Mouse (Mus musculus) lung, postnatal 0 days (tissue): Measurements from ENCODE around the gene Letmd1. TPM values are rescaled to one million over a fixed set of nuclear protein-coding genes. Genes with fewer than 3 reads are reported as not detected.
"Not testable (repeated sequence)": the region's sequence is repeated elsewhere in the genome, so short reads cannot be mapped to it uniquely, and the experiment has no call there.

Experiments
- ATAC-seq: fragments of 200-750 bp; cut with Nextera tagmentation; 2 replicates; pipeline ENCODE4 v1.8.0; 2017; ENCODE audit warnings: moderate library complexity
- DNase-seq: peaks from one replicate; pipeline ENCODE4 v3.0.0-alpha.2; 2016; ENCODE audit warnings: low spot score
- H3K27ac ChIP-seq: fragments of 300-500 bp; sonication (generic); 2 replicates; pipeline ENCODE4 v1.5.1; 2014; ENCODE audit warnings: antibody characterized with exemption, mild to moderate bottlenecking, low read length, mixed read lengths
- H3K27me3 ChIP-seq: fragments of 300-500 bp; sonication (generic); replicated peaks from 2 replicates; pipeline ENCODE4 v1.6.1; 2014; ENCODE audit warnings: low read length, mixed read lengths; ENCODE audit not compliant: insufficient read depth
- H3K36me3 ChIP-seq: fragments of 300-500 bp; sonication (generic); 2 replicates; pipeline ENCODE4 v1.6.1; 2014; ENCODE audit warnings: low read length, mixed read lengths; ENCODE audit not compliant: insufficient read depth
- H3K4me1 ChIP-seq: fragments of 300-500 bp; sonication (generic); 2 replicates; pipeline ENCODE4 v1.6.1; 2014; ENCODE audit warnings: antibody characterized with exemption, low read depth, low read length, mixed read lengths; ENCODE audit not compliant: insufficient read depth
- H3K4me2 ChIP-seq: fragments of 300-500 bp; sonication (generic); replicated peaks from 2 replicates; pipeline ENCODE4 v1.6.1; 2014; ENCODE audit warnings: low read depth, mild to moderate bottlenecking, low read length, moderate library complexity, mixed read lengths
- H3K4me3 ChIP-seq: fragments of 300-500 bp; sonication (generic); 2 replicates; pipeline ENCODE4 v1.5.1; 2014; ENCODE audit warnings: low read depth, low read length
- H3K9ac ChIP-seq: fragments of 300-500 bp; sonication (generic); replicated peaks from 2 replicates; pipeline ENCODE4 v1.6.1; 2014; ENCODE audit warnings: low read depth, mild to moderate bottlenecking
- H3K9me3 ChIP-seq: fragments of 300-500 bp; sonication (generic); 2 replicates; pipeline ENCODE4 v1.6.1; 2016; ENCODE audit warnings: low read length, mixed read lengths
- CTCF ChIP-seq: IDR thresholded peaks from 2 replicates; pipeline ENCODE4 v1.5.1; 2016; ENCODE audit warnings: antibody characterized with exemption, mild to moderate bottlenecking
- EP300 ChIP-seq: IDR thresholded peaks from 2 replicates; pipeline ENCODE4 v1.6.1; 2016; ENCODE audit warnings: antibody characterized with exemption, mild to moderate bottlenecking, control low read depth
- WGBS: fragments of 180-500 bp; shearing (Covaris S2); extraction: QIAGEN DNeasy Blood & Tissue Kit; methylation state at CpG from one replicate; pipeline ENCODE4 v1.1.7; 2014; 5-methylcytosine and 5-hydroxymethylcytosine counted together
- polyA plus RNA-seq: library from polyadenylated mRNA; unstranded; fragments of >200 nt; fragmentation: Nextera tagmentation; extraction: Ambion mirVana; gene quantifications from 2 replicates; pipeline ENCODE4 v1.2.1, GENCODE M21; 2015

Letmd1 gene
- polyA plus RNA-seq, 1 experiment from 2014 or later, result 13.2 TPM

DNA sequence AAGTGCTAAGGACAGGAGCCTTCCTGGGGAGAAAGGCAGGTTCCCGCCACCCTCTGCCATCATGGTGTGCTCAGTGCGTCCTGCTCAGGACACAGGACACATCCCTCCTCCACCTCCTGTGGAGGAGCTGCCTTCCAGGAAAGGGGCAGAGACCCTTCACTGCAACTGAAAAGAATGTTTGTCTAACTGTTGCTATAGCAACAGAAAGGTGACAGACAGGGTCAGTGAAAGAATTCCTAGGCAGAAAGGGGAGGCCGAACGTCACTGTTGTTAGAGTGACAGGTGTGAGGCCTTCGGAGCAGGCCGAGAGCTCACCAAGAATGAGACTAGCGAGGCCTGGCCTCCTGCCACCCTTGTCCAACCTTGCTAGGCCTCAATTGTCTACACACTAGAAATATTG is 17.6 kb downstream of the Letmd1 start:
- Histone ChIP-seq H3K9me3 (no peaks in the 10 kb centered on the region), H3K9ac (no peak overlapping the region), H3K4me2 (no peak overlapping the region), H3K4me1 (no peaks in the 10 kb centered on the region), H3K4me3 (no peak overlapping the region), H3K27ac (no peak overlapping the region), H3K36me3 (peaks cover 18% of the 10 kb centered on the region; the same call in 1 of the 2 replicates), H3K27me3 (no peaks in the 10 kb centered on the region)
- ATAC-seq (peak; percentile 43), DNase-seq (peak; percentile 53)
- TF ChIP-seq CTCF, result no peak
- TF ChIP-seq EP300, result no peak
- 43% methylated on average over 7 of the region's 7 CpGs for WGBS

DNA sequence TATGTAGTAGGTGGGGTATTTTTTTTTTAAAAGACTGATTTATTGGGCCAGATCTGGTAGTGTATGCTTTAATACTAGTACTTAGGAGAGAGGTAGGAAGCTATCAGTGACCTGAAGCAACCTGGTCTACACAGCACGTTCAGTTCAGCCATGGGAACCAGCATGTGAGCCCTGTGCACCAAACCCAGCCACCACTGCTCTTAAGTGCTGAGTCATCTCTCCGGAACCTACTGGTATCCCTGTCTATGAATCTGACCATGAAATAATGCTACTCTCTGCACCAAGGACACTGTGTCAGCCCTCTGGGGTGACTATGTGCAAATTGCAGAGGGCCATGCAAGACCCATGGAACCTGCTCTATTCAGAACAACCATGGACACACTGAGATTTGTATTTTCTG is 18.2 kb downstream of the Letmd1 start:
- ATAC-seq, result no peak
- H3K4me2 ChIP-seq, result no peak overlapping the region
- H3K4me1 ChIP-seq, result peaks cover 3% of the 10 kb centered on the region; the same call in 1 of the 2 replicates
- H3K27ac ChIP-seq, result no peak overlapping the region
- WGBS, result 63% methylated on average over 2 of the region's 2 CpGs
- H3K27me3 ChIP-seq, result no peaks in the 10 kb centered on the region
- no peak for DNase-seq
- no peaks in the 10 kb centered on the region for H3K9me3 ChIP-seq
- no peak for TF ChIP-seq EP300
- no peak for TF ChIP-seq CTCF
- H3K4me3 ChIP-seq, result no peak overlapping the region
- H3K9ac ChIP-seq, result no peak overlapping the region
- H3K36me3 ChIP-seq, result peaks cover 12% of the 10 kb centered on the region; the same call in 1 of the 2 replicates

- WGBS, result 79% methylated on average over 1 of the region's 1 CpGs
- H3K9ac ChIP-seq, H3K27ac ChIP-seq, DNase-seq, H3K27me3 ChIP-seq, H3K4me2 ChIP-seq, H3K4me3 ChIP-seq, ATAC-seq, H3K9me3 ChIP-seq, H3K4me1 ChIP-seq, H3K36me3 ChIP-seq: not testable (repeated sequence)
Observed at GRCm38 (mm10) chr15:100488297-100488696, 19.5 kb downstream of the Letmd1 start.

GRCm38 (mm10) chr15:100489263-100489662 is 20.4 kb downstream of the Letmd1 start:
- Histone ChIP-seq H3K4me2 (no peak overlapping the region), H3K9me3 (no peaks in the 10 kb centered on the region), H3K9ac (no peak overlapping the region), H3K36me3 (0 out of 2 replicates have a peak, but pooled peaks cover 5% of the 10 kb centered on the region), H3K4me1 (peaks cover 6% of the 10 kb centered on the region; the same call in 1 of the 2 replicates), H3K27ac (no peak overlapping the region), H3K4me3 (no peak overlapping the region), H3K27me3 (no peaks in the 10 kb centered on the region)
- DNase-seq (no peak), ATAC-seq (no peak)
- WGBS, result 86% methylated on average over 15 of the region's 15 CpGs
- TF ChIP-seq CTCF (no peak), EP300 (no peak)

DNA sequence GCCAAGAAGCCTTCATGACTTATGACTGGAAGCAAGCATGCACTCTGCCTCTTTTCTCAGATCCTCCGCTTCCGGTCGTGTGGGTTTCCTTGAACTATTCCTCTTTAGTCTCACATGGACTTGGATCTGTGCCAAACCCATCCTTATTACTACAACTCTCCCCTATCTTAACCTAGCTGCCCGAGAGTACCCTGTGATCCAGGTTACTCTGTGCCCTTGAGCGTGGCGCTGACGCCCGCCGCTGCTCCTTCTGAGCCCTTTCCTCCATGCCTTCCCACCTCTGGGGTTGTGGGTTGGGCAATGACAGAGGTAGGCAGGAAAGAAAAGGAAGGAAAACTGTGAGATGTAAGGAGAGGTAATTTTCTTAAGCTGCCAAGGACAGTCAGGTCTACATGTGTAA is 23.1 kb downstream of the Letmd1 start:
- 50% methylated on average over 9 of the region's 9 CpGs for WGBS
- H3K27ac ChIP-seq, result no peak overlapping the region
- peaks cover 6% of the 10 kb centered on the region; the same call in 1 of the 2 replicates for H3K4me1 ChIP-seq
- TF ChIP-seq CTCF, result no peak
- no peak for ATAC-seq
- H3K4me2 ChIP-seq, result no peak overlapping the region
- no peak overlapping the region for H3K4me3 ChIP-seq
- H3K9ac ChIP-seq, result no peak overlapping the region
- no peaks in the 10 kb centered on the region for H3K27me3 ChIP-seq
- H3K36me3 ChIP-seq, result 0 out of 2 replicates have a peak, but pooled peaks cover 5% of the 10 kb centered on the region
- DNase-seq, result peak; percentile 31
- no peaks in the 10 kb centered on the region for H3K9me3 ChIP-seq

- WGBS, result 2% methylated on average over 29 of the region's 29 CpGs
- DNase-seq (peak; percentile 38), ATAC-seq (peak; percentile 67)
- Histone ChIP-seq H3K36me3 (no peaks in the 10 kb centered on the region), H3K9ac (peak overlapping the region; percentile 62), H3K27ac (peak overlapping the region; percentile 64), H3K9me3 (no peaks in the 10 kb centered on the region), H3K4me2 (peak overlapping the region; percentile 99), H3K27me3 (no peaks in the 10 kb centered on the region), H3K4me3 (peak overlapping the region; percentile 69), H3K4me1 (peaks cover 6% of the 10 kb centered on the region; the same call in 1 of the 2 replicates)
- TF ChIP-seq CTCF (no peak), EP300 (no peak)
Observed at GRCm38 (mm10) chr15:100494647-100495046, 25.8 kb downstream of the Letmd1 start.

DNA sequence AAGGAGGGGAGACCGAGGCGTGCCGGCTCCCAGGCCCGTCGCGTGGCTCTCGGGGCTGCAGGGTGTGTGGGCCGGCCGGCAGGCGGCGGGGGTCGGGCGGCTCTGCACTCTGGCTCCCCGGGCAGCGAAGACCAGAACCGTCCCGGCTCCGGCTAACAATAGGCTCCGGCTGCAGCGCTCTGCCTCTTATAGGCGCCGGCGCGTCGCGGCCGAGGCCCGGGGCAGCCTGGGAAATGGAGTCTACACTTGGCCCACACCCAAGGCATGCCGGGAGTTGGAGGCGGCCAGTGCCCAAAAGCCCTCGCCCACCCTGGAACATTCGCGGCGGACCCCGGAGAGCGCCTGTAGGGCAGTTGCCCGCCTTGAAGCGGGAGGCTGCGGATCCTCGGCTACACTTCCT is 26.3 kb downstream of the Letmd1 start, which contains the start of gene Csrnp2:
Gene Csrnp2, minus strand, starts transcription at position 387 of the 400 bp plus-strand sequence.
- WGBS, result 2% methylated on average over 39 of the region's 40 CpGs
- TF ChIP-seq CTCF (peak; percentile 58), EP300 (no peak)
- H3K4me3 ChIP-seq, result peak within 1 kb of the TSS; percentile 69
- peak; percentile 95 for DNase-seq
- peak within 1 kb of the TSS; percentile 99 for H3K4me2 ChIP-seq
- no peaks in the 10 kb centered on the region for H3K36me3 ChIP-seq
- H3K9ac ChIP-seq, result peak within 1 kb of the TSS; percentile 62
- H3K4me1 ChIP-seq, result peaks cover 6% of the 10 kb centered on the region; the same call in 1 of the 2 replicates
- ATAC-seq, result peak; percentile 98
- H3K27me3 ChIP-seq, result no peaks in the 10 kb centered on the region
- no peaks in the 10 kb centered on the region for H3K9me3 ChIP-seq
- H3K27ac ChIP-seq, result peak within 1 kb of the TSS; percentile 64

DNA sequence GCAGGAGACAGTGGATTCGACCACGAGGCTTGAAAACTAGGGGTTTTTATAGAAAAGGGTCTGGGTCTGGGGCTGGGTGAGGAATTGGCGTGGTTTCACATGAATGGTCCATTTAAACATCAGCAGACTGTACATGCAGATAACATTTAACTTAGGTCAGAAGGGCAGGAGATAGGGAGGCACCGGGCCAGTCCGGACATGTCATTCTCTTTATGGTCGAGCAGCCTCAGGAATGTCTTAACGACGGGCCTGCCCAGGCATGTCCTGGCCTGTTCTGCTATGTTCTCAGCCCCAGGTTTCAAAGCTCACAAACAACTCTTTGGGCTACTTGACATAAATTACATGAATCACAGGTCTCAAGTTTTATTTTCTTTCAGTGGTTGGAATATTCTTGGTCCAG is 30.7 kb downstream of the Letmd1 start:
- H3K36me3 ChIP-seq, H3K4me3 ChIP-seq, H3K27me3 ChIP-seq, H3K4me1 ChIP-seq, ATAC-seq, H3K4me2 ChIP-seq, DNase-seq, H3K9ac ChIP-seq, H3K9me3 ChIP-seq, H3K27ac ChIP-seq: not testable (repeated sequence)
- WGBS, result 75% methylated on average over 8 of the region's 8 CpGs
